Mouse (Mus musculus) hindbrain, embryonic 12.5 days (tissue): ENCODE results near the gene Cemip2. TPM values are rescaled to one million over a fixed set of nuclear protein-coding genes. Genes with fewer than 3 reads are reported as not detected.

ENCODE experiments used
- ATAC-seq: fragments of 200-750 bp; cut with Nextera tagmentation; 2 replicates; pipeline ENCODE4 v1.8.0; 2017; ENCODE audit warnings: moderate TSS enrichment; ENCODE audit not compliant: low FRiP score
- H3K27ac ChIP-seq: fragments of 300-500 bp; sonication (generic); 2 replicates; pipeline ENCODE4 v1.5.1; 2016; ENCODE audit warnings: mild to moderate bottlenecking
- H3K27me3 ChIP-seq: fragments of 300-500 bp; sonication (generic); 2 replicates; pipeline ENCODE4 v1.6.1; 2016; ENCODE audit warnings: mild to moderate bottlenecking
- H3K36me3 ChIP-seq: fragments of 300-500 bp; sonication (generic); 2 replicates; pipeline ENCODE4 v1.6.1; 2016; ENCODE audit warnings: mild to moderate bottlenecking
- H3K4me1 ChIP-seq: fragments of 300-500 bp; sonication (generic); 2 replicates; pipeline ENCODE4 v1.6.1; 2016
- H3K4me2 ChIP-seq: fragments of 300-500 bp; sonication (generic); replicated peaks from 2 replicates; pipeline ENCODE4 v1.6.1; 2016; ENCODE audit warnings: mild to moderate bottlenecking
- H3K4me3 ChIP-seq: fragments of 300-500 bp; sonication (generic); 2 replicates; pipeline ENCODE4 v1.5.1; 2016; ENCODE audit warnings: mild to moderate bottlenecking
- H3K9ac ChIP-seq: fragments of 300-500 bp; sonication (generic); 2 replicates; pipeline ENCODE4 v1.6.1; 2016; ENCODE audit warnings: mild to moderate bottlenecking, moderate library complexity
- H3K9me3 ChIP-seq: fragments of 300-500 bp; sonication (generic); replicated peaks from 2 replicates; pipeline ENCODE4 v1.6.1; 2016; ENCODE audit warnings: mild to moderate bottlenecking
- WGBS: fragments of 180-500 bp; shearing (Covaris S2); methylation state at CpG from one replicate; pipeline ENCODE4 v1.1.7; 2016; 5-methylcytosine and 5-hydroxymethylcytosine counted together
- polyA plus RNA-seq: library from polyadenylated mRNA; unstranded; fragments of >200 nt; fragmentation: Nextera tagmentation; extraction: Ambion mirVana; gene quantifications from 2 replicates; pipeline ENCODE4 v1.2.1, GENCODE M21; 2016

Cemip2 gene
- polyA plus RNA-seq, 1 experiment from 2014 or later: 92.0 TPM

DNA sequence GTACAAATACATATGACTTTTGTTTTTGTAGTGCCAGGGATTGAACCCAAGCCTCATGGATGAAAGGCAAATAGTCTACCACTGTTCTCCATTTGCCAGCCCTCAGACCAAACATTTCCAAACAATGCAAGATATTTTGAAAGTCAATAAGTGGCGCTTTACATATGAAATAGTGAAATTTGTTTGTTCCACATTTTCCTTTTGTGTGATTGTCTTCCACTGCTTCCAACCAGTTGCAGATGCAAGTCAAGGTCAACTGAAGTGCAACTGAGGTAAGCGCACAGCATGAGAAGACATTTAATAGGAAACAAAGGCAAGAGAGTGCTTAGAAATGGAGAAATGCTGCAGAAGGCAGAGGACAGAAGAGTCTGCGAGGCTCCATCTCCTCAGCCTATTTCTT lies 116.7 kb downstream of the Cemip2 start:
- H3K36me3 ChIP-seq: no peaks in the 10 kb centered on the region
- 84% methylated on average over 3 of the region's 3 CpGs for WGBS
- no peaks in the 10 kb centered on the region for H3K9me3 ChIP-seq
- no peak overlapping the region for H3K27ac ChIP-seq
- no peaks in the 10 kb centered on the region for H3K4me1 ChIP-seq
- H3K4me2 ChIP-seq: no peak overlapping the region
- no peak overlapping the region for H3K4me3 ChIP-seq
- no peak overlapping the region for H3K9ac ChIP-seq
- H3K27me3 ChIP-seq: no peaks in the 10 kb centered on the region
- ATAC-seq: no peak

DNA sequence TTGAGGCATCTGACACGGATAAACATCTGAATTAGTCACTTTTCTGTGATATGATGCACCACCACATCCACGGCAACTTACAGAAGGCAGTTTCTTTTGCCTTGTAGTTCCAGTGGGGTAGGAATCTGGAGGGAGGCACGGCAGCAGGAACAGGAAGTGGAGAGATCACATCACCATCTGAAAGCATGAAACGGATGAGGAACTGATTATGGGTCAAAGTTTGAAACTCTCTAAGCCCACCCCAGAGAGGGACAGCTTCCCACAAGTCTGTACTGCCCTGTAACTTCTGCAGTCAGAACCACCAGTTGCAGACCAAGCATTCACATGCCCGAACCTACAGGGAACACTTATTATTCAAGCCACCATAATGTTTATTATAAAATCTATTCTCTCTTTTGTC lies 117.4 kb downstream of the Cemip2 start:
- H3K4me2 ChIP-seq: no peak overlapping the region
- no peaks in the 10 kb centered on the region for H3K36me3 ChIP-seq
- H3K27ac ChIP-seq: no peak overlapping the region
- H3K4me1 ChIP-seq: no peaks in the 10 kb centered on the region
- no peak overlapping the region for H3K4me3 ChIP-seq
- H3K9me3 ChIP-seq: no peaks in the 10 kb centered on the region
- H3K9ac ChIP-seq: no peak overlapping the region
- ATAC-seq: no peak
- no peaks in the 10 kb centered on the region for H3K27me3 ChIP-seq
- WGBS: 84% methylated on average over 5 of the region's 5 CpGs

DNA sequence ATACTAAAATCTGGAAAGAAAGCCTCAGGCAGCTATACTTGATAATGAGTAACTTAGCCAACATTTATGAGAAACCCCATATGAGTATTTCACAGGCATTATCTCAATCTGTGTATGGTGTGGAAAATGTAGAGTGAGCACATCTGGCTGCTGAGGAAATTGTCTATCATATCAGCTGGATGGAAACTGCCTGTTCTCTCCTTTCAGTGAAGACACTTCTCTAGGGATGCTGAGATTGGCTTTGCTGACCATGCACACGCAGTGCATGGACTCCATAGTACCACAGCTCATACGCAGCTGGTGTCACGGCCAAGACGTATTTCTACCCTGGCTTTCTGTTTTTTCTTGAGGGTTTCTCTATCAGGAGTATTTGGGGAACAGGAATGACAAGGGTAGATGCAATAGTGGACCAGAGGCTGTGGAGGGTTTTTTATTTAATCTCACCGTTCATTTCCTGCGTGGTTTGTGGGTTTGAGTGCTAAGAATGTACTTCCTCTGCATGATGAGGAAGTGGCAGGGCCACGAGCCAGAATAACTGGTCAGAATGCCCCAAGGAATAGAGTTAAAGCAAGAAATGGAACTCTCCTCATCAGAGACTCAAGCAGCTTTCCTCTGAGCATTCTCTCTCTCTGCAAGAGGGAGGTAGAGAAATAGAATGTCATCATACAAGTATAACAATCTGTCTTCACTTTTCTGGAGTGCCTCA lies 119.1 kb downstream of the Cemip2 start:
- WGBS: 78% methylated on average over 7 of the region's 7 CpGs
- no peaks in the 10 kb centered on the region for H3K27me3 ChIP-seq
- H3K27ac ChIP-seq: no peak overlapping the region
- no peaks in the 10 kb centered on the region for H3K36me3 ChIP-seq
- no peak overlapping the region for H3K9ac ChIP-seq
- no peaks in the 10 kb centered on the region for H3K4me1 ChIP-seq
- no peak overlapping the region for H3K4me3 ChIP-seq
- no peaks in the 10 kb centered on the region for H3K9me3 ChIP-seq
- no peak for ATAC-seq
- no peak overlapping the region for H3K4me2 ChIP-seq

DNA sequence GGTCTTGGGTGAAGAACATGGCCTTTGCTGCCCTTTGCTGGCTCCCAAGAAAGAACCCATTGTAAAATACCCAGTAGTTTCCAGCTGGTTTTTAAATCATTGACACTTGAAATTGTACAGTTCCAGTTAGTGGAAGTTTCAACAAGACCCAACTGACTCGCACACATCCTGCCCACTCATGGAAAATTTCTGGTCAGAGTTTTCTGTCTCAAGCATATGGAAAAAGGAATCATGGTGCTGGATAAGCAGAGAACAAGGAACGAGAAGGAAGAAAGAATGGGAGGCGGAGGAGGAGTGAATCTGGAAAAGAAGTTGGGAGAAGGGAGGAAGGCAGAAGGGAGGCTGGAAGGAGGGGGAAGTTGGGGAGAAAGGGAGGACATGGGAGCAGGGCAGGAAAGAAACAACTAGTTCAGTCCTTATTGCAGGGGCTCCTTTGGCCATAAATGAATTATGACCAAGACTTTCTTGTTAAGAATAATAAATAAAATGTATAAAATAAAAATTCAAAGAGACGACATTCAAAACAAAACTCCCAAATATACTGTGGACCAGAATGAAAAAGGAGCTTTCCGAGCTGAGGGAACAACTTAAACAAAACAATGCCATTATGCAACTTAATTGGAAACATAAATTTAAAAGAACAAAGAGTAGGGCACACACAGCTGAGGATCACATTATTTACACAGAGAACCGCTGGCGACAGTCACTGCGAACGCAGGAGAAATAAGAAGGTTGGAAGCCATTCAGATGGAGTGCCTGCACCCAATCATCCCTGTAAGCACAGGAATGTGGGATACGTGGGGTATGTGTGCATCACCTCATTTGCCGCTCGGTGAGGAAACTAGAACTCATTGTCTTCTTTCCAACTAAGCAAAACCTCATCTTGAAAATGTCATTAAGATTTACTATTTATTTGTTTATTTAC lies 120.1 kb downstream of the Cemip2 start:
- no peak overlapping the region for H3K4me3 ChIP-seq
- H3K4me2 ChIP-seq: no peak overlapping the region
- H3K9me3 ChIP-seq: no peaks in the 10 kb centered on the region
- H3K36me3 ChIP-seq: no peaks in the 10 kb centered on the region
- no peak for ATAC-seq
- H3K9ac ChIP-seq: no peak overlapping the region
- 72% methylated on average over 12 of the region's 12 CpGs for WGBS
- H3K27me3 ChIP-seq: no peaks in the 10 kb centered on the region
- H3K27ac ChIP-seq: no peak overlapping the region
- no peaks in the 10 kb centered on the region for H3K4me1 ChIP-seq

Other genes starting within 250 kb of the Cemip2 start
- gene 1110059E24Rik, start 125.4 kb upstream of the Cemip2 start, polyA plus RNA-seq: 51.4 and 58.7 TPM in 2 replicates
- gene Abhd17b, start 125.2 kb upstream of the Cemip2 start, polyA plus RNA-seq: 44.0 and 46.5 TPM in 2 replicates